Mouse (Mus musculus) CD4-positive helper T cell, adult 2 months (primary cell): Measurements from ENCODE around the gene Tmem43.
A peak's percentile ranks its signal among the peaks of the same experiment; 100 is the strongest.
"Not testable (repeated sequence)": the region's sequence is repeated elsewhere in the genome, so short reads cannot be mapped to it uniquely, and the experiment has no call there.

Experiments used
- DNase-seq: peaks from one replicate; pipeline ENCODE4 v3.0.0-alpha.2; 2012; ENCODE audit warnings: low read depth, missing footprints, low spot score

Gene Tmem43

GRCm38 (mm10) chr6:91472868-91473804, at the start of gene Tmem43, which contains the start of gene Chchd4:
Gene Tmem43, plus strand, starts transcription at chr6:91473703.
Gene Chchd4, minus strand, starts transcription at chr6:91473546.
- DNase-seq = peak; percentile 99

DNA sequence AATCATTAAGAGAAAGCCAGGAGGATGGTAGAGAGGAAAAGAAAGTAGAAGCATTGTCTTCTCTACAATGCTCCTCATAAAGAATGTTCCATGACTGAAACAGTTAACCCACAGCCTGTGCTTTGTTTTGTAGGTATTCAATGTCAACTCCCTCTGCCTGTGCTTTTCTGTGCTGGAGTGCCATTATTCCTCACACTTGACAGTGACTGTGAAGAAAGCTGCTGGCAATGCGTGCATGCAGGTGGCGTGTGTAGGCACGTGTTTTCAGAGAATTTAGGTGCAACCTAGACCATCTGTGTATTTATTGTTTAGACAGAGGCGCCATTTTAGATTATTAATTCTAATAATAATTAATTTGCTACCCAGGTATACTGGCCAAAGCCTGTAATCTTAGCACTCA, 49.4 kb upstream of the Tmem43 start:
- DNase-seq = no peak

GRCm38 (mm10) chr6:91440474-91441144, 32.9 kb upstream of the Tmem43 start:
- peak; percentile 94 for DNase-seq

- DNase-seq = no peak
Observed at GRCm38 (mm10) chr6:91441145-91441662, 32.3 kb upstream of the Tmem43 start.

- no peak for DNase-seq
Observed at GRCm38 (mm10) chr6:91445316-91445715, 28.2 kb upstream of the Tmem43 start.

GRCm38 (mm10) chr6:91449472-91450225, 23.9 kb upstream of the Tmem43 start:
- DNase-seq = no peak

- DNase-seq = no peak
Observed at GRCm38 (mm10) chr6:91452056-91452455, 21.4 kb upstream of the Tmem43 start.

DNA sequence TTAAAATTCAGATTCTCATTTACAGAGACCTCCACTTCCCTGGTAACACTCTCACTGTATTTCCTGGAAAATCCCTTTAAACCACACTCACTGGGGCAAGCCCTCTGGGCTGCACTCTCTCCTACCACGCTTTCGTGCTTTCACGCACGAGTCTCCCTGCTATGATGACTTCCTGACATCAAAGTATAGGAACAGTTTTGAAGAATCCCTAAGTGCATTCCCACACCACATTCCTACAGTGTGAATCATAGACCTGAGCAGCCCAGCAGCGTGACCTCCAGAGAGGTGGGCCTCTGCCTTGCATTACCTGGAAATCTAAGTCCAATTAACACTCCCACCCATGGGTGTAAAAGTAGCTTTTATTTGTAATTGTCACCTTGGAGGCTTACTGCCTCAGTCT, 19.0 kb upstream of the Tmem43 start:
- DNase-seq = no peak

DNA sequence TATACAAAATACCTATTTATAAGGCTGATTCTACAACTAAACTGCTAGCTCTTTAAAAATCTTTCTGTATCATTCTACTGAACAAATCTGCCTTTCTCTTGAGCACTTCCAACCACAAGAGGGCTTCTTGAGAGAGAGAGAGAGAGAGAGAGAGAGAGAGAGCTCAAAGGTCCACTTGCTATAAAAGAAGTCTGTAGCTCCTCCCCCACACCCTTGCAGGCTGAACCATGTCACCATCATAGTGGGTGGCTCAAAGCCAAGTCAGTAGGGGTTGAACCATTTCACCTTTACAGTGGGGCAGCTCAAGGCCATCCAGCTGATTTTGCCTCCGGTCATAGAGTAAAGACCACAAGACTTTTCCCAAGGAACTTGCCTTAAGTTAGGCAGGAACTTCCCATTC, 14.0 kb upstream of the Tmem43 start:
- DNase-seq = peak; percentile 22

DNA sequence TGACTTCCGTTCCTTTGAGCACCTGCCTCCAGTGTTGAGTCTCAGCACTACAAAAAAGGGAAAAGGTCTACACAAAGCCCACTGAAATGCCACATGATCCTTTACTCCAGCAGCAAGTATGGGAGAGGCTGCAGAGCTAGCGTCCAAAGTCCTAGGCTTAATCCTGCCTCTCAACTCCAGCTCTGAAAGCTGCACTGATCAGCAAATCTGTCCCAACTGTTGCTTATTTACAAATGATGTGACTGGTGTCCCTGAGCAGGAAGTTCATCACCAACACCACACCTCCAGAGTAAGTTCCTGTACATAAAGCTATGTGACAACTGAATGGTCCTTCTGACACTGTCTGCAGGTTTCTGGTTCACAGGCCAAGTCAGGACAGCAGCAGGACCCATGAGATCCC, 7.7 kb upstream of the Tmem43 start:
- DNase-seq = no peak

- no peak for DNase-seq
Observed at GRCm38 (mm10) chr6:91467106-91467505, 6.4 kb upstream of the Tmem43 start.

GRCm38 (mm10) chr6:91470712-91471111, 2.8 kb upstream of the Tmem43 start:
- DNase-seq = no peak

- not testable (repeated sequence) for DNase-seq
Observed at GRCm38 (mm10) chr6:91471427-91471826, 2.1 kb upstream of the Tmem43 start.

GRCm38 (mm10) chr6:91472319-91472718, 1.2 kb upstream of the Tmem43 start:
- DNase-seq = peak; percentile 48

GRCm38 (mm10) chr6:91473805-91474440, 420 bp downstream of the Tmem43 start:
- DNase-seq = no peak

DNA sequence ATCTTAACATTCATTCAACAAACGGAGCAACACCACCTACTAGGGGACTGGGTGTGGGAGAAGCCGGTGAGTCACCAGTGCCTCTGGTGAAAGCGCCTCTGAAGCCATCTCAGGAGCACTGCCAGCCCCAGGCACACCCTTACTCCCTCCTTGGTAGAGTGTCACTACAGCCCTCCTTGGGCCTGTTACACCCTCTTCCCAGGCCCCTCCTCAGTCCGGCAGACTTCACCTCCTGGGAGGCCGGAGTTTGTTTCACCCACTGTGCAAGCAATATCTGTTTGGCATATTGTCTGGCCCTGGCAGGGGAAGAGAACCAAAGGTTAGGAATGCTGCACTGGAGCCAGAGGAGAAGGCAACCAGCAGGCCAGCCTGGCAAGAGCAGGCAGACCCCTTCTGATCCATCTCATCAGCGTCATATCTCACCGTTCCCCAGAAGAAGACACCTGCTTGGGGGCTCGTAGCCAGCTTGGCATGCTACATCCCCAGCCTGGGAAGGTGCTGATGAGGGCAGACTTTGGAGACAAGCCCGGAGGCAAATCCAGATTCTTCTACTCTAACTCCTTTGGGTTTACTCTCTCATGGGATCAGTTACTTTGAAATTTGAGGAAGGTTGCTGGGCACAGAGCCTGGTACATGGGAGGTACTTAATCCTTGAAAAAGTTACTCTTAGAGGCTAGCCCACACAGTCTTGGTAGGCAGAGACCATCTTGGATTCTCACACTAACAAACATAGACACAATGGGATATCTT, 1.1 kb downstream of the Tmem43 start:
- DNase-seq = no peak

GRCm38 (mm10) chr6:91476541-91476940, 3.0 kb downstream of the Tmem43 start:
- no peak for DNase-seq

DNA sequence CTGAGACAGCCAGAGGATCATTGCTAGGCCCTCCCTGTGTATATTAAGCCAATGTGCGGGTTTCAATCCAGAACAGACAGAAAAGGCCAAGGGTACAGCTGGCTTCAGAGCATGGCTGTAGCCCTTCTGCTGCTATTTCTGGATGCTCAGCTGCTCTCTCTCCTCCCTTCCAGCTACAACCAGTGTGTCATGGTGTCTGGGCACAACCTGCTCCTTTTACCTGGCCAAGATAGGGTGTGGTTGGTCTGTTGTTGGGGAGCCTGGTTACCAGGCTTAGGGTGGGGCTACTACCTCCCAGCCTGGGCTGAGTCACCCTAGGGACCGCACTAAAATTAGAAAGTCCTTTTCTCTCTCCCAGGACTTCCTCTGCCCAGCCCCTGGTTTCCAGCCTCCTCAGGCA, 9.9 kb downstream of the Tmem43 start:
- no peak for DNase-seq

DNA sequence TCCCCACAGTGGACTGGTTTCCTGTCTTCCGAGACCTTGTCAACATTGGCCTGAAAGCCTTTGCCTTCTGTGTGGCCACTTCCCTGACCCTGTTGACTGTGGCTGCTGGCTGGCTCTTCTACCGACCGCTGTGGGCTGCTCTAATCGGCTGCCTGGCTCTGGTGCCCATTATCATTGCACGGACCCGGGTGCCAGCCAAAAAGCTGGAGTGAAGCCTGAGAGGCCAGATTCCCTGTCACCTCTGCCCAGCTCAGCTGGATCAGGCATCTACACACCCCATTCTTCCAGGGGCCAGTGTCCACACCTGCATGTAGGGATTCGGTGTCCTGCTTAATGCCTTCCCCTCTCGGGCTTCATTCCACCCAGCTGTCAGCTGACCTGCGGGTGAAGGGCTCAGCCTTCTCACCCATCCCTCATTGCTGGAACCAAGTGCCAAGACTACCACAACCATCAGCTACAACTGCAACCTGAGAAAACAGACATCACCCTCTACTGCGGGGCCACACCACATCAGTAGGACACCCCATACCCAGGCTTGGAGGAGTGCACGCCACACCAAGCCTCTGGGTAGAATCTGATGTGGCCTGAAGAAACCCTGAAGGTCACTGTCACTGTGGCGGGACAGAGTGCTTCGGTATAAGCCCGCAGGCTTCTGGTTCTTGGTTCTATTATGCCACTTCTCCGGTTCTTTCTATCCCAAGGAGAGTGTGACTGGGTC, 13.4 kb downstream of the Tmem43 start:
- DNase-seq = no peak
